Mouse (Mus musculus) MEL (cell line): Measurements from ENCODE around the gene Eed. TPM values are rescaled to one million over a fixed set of nuclear protein-coding genes. Genes with fewer than 3 reads are reported as not detected.

Source experiments
- DNase-seq: peaks from one replicate; pipeline ENCODE4 v3.0.0; 2011; ENCODE audit warnings: low read depth, low spot score
- H3K27ac ChIP-seq: 2 replicates; pipeline ENCODE4 v1.5.1; 2012; ENCODE audit warnings: low read depth, mild to moderate bottlenecking, control low read depth, low read length, moderate library complexity; ENCODE audit not compliant: control insufficient read depth
- H3K27me3 ChIP-seq, 2 experiments: fragments of 150-350 bp in 1 of 2; sonication (generic) in 1 of 2; 2 replicates each; pipeline ENCODE4 v1.6.1; 2012; ENCODE audit warnings: low read length in 2 of 2, mild to moderate bottlenecking in 2 of 2, improper control_type of control experiment in 1 of 2, moderate library complexity in 1 of 2; ENCODE audit not compliant: insufficient read depth in 2 of 2, control insufficient read depth in 1 of 2
- H3K36me3 ChIP-seq, 2 experiments: 2 replicates each; pipeline ENCODE4 v1.6.1; 2012 to 2014; ENCODE audit warnings: low read length in 2 of 2, improper control_type of control experiment in 1 of 2, inconsistent platforms in 1 of 2, mild to moderate bottlenecking in 1 of 2; ENCODE audit not compliant: insufficient read depth in 2 of 2, control insufficient read depth in 1 of 2
- H3K4me1 ChIP-seq, 2 experiments: fragments of 150-350 bp in 1 of 2; sonication (generic) in 1 of 2; 2 replicates each; pipeline ENCODE4 v1.6.1; 2012; ENCODE audit warnings: low read length in 2 of 2, improper control_type of control experiment in 1 of 2, mild to moderate bottlenecking in 1 of 2; ENCODE audit not compliant: insufficient read depth in 2 of 2, control insufficient read depth in 1 of 2
- H3K4me3 ChIP-seq, 2 experiments: fragments of 150-350 bp in 1 of 2; sonication (generic) in 1 of 2; 2 replicates each; pipeline ENCODE4 v1.5.1; 2012; ENCODE audit warnings: low read depth in 2 of 2, low read length in 2 of 2, mild to moderate bottlenecking in 2 of 2, moderate library complexity in 2 of 2, control low read depth in 1 of 2, improper control_type of control experiment in 1 of 2; ENCODE audit not compliant: control insufficient read depth in 1 of 2, insufficient read depth in 1 of 2
- H3K79me2 ChIP-seq: 2 replicates; pipeline ENCODE4 v1.6.1; 2012; ENCODE audit warnings: mild to moderate bottlenecking, low read length, moderate library complexity; ENCODE audit not compliant: control insufficient read depth, poor library complexity, insufficient read depth
- H3K9ac ChIP-seq: 2 replicates; pipeline ENCODE4 v1.6.1; 2012; ENCODE audit warnings: low read depth, mild to moderate bottlenecking, control low read depth, low read length, moderate library complexity; ENCODE audit not compliant: control insufficient read depth, poor library complexity, severe bottlenecking
- H3K9me3 ChIP-seq: fragments of 150-350 bp; sonication (generic); replicated peaks from 2 replicates; pipeline ENCODE4 v1.6.1; 2012; ENCODE audit warnings: mild to moderate bottlenecking, low read length, improper control_type of control experiment, moderate library complexity; ENCODE audit not compliant: insufficient read depth
- CHD1 ChIP-seq: IDR thresholded peaks from 2 replicates; pipeline ENCODE4 v1.6.1; 2012; ENCODE audit warnings: low read depth, mild to moderate bottlenecking, inconsistent platforms, low read length, improper control_type of control experiment
- ELF1 ChIP-seq: IDR thresholded peaks from 2 replicates; pipeline ENCODE4 v1.6.1; 2014; ENCODE audit warnings: low read depth, mild to moderate bottlenecking, inconsistent platforms, low read length, improper control_type of control experiment, moderate library complexity
- MAX ChIP-seq: IDR thresholded peaks from 2 replicates; pipeline ENCODE4 v1.6.1; 2011; ENCODE audit warnings: low read length, improper control_type of control experiment
- MYC ChIP-seq: IDR thresholded peaks from 2 replicates; pipeline ENCODE4 v1.6.1; 2011; ENCODE audit warnings: low read depth, mild to moderate bottlenecking, low read length, improper control_type of control experiment, moderate library complexity
- NRF1 ChIP-seq: IDR thresholded peaks from 2 replicates; pipeline ENCODE4 v1.6.1; 2014; ENCODE audit warnings: low read depth, mild to moderate bottlenecking, inconsistent platforms, low read length, improper control_type of control experiment, moderate library complexity; ENCODE audit not compliant: poor library complexity, insufficient read depth, severe bottlenecking
- POLR2AphosphoS2 ChIP-seq: IDR thresholded peaks from 2 replicates; pipeline ENCODE4 v1.6.1; 2011; ENCODE audit warnings: low read length, improper control_type of control experiment
- RCOR1 ChIP-seq: IDR thresholded peaks from 2 replicates; pipeline ENCODE4 v1.6.1; 2012; ENCODE audit warnings: low read depth, mild to moderate bottlenecking, inconsistent platforms, low read length, improper control_type of control experiment
- TBP ChIP-seq: IDR thresholded peaks from 2 replicates; pipeline ENCODE4 v1.8.0; 2011; ENCODE audit warnings: low read depth, low read length, improper control_type of control experiment
- ZC3H11A ChIP-seq: IDR thresholded peaks from 2 replicates; pipeline ENCODE4 v1.6.1; 2012; ENCODE audit warnings: low read depth, mild to moderate bottlenecking, inconsistent platforms, low read length, improper control_type of control experiment
- ZKSCAN1 ChIP-seq: IDR thresholded peaks from 2 replicates; pipeline ENCODE4 v1.6.1; 2012; ENCODE audit warnings: low read depth, mild to moderate bottlenecking, inconsistent platforms, low read length, improper control_type of control experiment, moderate library complexity
- polyA plus RNA-seq, 2 experiments: library from polyadenylated mRNA; stranded (reverse) in 1 of 2; unstranded in 1 of 2; fragments of >175 nt in 1 of 2; fragments of >200 nt in 1 of 2; gene quantifications; 2 replicates each; pipeline versions ENCODE4 v1.2.1 to v1.2.4; 2012; ENCODE audit warnings: low replicate concordance in 2 of 2, low read depth in 1 of 2; ENCODE audit not compliant: insufficient read length in 2 of 2, insufficient read depth in 1 of 2, missing spikeins in 1 of 2
- total RNA-seq: library from RNA; depleted of rRNA; stranded (reverse); fragments of 300-350 nt; gene quantifications from 2 replicates; pipeline ENCODE4 v1.2.3, GENCODE M21; 2012

Gene Eed
- total and polyA plus RNA-seq, 3 experiments: 94.3 to 668 (median 166) TPM

DNA sequence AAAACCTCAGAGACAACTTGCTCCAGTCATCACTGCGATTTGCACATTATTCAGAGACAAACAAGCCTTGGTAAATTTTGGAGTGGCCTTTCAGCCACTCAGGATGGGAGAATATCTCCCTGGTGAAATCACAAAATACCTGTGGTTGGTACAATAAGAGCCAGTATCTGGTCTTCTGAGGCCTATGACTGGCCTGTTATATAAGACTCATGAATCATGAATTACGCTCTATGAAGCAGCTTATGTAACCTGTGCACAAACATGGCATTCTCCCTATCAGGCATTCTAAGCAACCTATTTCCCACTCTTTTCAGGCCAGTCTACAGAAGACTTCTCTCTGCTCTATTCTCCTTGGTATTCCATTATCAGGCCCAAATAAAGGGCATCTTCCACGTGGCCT, 68.4 kb downstream of the Eed start:
- H3K27me3 ChIP-seq: no peaks in the 10 kb centered on the region
- TF ChIP-seq RCOR1: no peak
- no peak for TF ChIP-seq ZC3H11A
- TF ChIP-seq ELF1: no peak
- H3K4me1 ChIP-seq: no peaks in the 10 kb centered on the region
- no peak overlapping the region for H3K4me3 ChIP-seq
- DNase-seq: no peak
- no peak overlapping the region for H3K9ac ChIP-seq
- no peaks in the 10 kb centered on the region for H3K79me2 ChIP-seq
- no peaks in the 10 kb centered on the region for H3K36me3 ChIP-seq
- no peaks in the 10 kb centered on the region for H3K9me3 ChIP-seq
- H3K27ac ChIP-seq: no peak overlapping the region

DNA sequence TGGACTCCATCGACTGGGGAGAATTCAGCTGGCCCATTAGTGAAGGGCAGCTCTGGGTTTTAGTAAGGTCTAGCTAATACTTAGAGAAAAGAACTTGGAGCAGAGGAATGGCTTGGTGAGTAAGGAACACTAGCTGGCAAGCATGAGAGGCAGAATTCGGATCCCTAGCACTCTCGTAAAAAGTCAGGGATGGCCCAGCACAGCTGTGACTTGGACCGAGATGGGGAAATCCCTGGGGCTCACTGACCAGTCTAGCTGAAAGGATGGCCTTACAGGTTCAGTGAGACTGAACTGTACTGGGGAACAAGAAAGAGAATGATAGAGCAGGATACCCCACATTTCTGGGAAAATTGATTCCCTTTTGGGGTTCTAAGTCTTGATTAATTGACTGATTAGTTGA, 71.1 kb downstream of the Eed start:
- Histone ChIP-seq H3K27ac (no peak overlapping the region), H3K36me3 (no peaks in the 10 kb centered on the region), H3K79me2 (no peaks in the 10 kb centered on the region), H3K27me3 (no peaks in the 10 kb centered on the region; a peak in 1 of 4 replicates), H3K9me3 (no peaks in the 10 kb centered on the region), H3K4me3 (no peak overlapping the region), H3K9ac (no peak overlapping the region), H3K4me1 (no peaks in the 10 kb centered on the region)
- no peak for DNase-seq
- TF ChIP-seq ZKSCAN1: no peak

DNA sequence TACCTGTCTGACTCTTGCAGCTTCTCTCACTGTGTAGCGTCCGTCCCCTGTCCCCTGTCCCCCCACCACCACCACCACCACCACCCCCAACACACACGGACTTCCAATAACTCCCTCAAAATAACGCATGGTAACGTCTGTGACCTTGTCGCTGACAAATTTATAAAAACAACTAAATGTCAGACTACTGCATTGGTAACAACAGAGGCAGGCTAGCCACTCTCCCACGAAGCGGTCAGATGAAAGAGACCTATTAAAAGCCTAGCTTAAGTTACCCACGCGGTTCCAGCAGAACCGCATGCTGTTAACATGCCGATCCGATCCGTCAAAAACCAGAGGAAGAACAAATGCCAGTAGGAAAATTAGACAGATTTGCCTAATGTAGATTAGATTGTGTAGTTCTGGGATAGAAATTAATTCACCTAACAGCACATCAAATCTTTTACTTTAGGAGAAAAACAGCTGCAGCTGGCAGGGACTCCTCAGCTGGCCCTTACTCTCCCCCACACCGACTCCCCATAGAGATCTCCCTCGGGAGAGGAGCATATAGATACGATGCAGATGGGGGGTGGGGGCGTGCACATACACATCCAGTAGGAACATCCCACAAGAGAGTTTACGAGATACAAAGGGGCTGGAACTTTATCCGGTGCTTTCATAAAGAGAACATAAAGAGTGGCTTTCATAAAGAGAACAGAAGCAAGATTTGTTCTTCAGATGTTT, 71.7 kb downstream of the Eed start:
- Histone ChIP-seq H3K9me3 (no peaks in the 10 kb centered on the region), H3K36me3 (no peaks in the 10 kb centered on the region), H3K4me1 (no peaks in the 10 kb centered on the region), H3K4me3 (no peak overlapping the region), H3K79me2 (no peaks in the 10 kb centered on the region), H3K9ac (no peak overlapping the region), H3K27me3 (no peaks in the 10 kb centered on the region; a peak in 1 of 4 replicates), H3K27ac (no peak overlapping the region)
- no peak for DNase-seq
- TF ChIP-seq POLR2AphosphoS2 (no peak), NRF1 (no peak), ELF1 (no peak), MYC (no peak), TBP (no peak), MAX (no peak), CHD1 (no peak)
